Mouse (Mus musculus) neural tube, embryonic 13.5 days (tissue): ENCODE results near the gene Itgb1. TPM values are rescaled to one million over a fixed set of nuclear protein-coding genes. Genes with fewer than 3 reads are reported as not detected.

ENCODE experiments used
- ATAC-seq: fragments of 200-750 bp; cut with Nextera tagmentation; 2 replicates; pipeline ENCODE4 v1.8.0; 2017; ENCODE audit warnings: low read depth, mild to moderate bottlenecking, moderate TSS enrichment, moderate library complexity
- H3K27ac ChIP-seq: fragments of 300-500 bp; sonication (generic); replicated peaks from 2 replicates; pipeline ENCODE4 v1.5.1; 2015; ENCODE audit warnings: moderate library complexity, mild to moderate bottlenecking, inconsistent platforms
- H3K27me3 ChIP-seq: fragments of 300-500 bp; sonication (generic); 2 replicates; pipeline ENCODE4 v1.6.1; 2015; ENCODE audit warnings: mild to moderate bottlenecking, inconsistent platforms
- H3K36me3 ChIP-seq: fragments of 300-500 bp; sonication (generic); 2 replicates; pipeline ENCODE4 v1.6.1; 2015; ENCODE audit warnings: mild to moderate bottlenecking, inconsistent platforms
- H3K4me1 ChIP-seq: fragments of 300-500 bp; sonication (generic); replicated peaks from 2 replicates; pipeline ENCODE4 v1.6.1; 2015; ENCODE audit warnings: inconsistent platforms
- H3K4me2 ChIP-seq: fragments of 300-500 bp; sonication (generic); 2 replicates; pipeline ENCODE4 v1.6.1; 2015; ENCODE audit warnings: inconsistent platforms, mild to moderate bottlenecking, moderate library complexity
- H3K4me3 ChIP-seq: fragments of 300-500 bp; sonication (generic); 2 replicates; pipeline ENCODE4 v1.5.1; 2015; ENCODE audit warnings: mild to moderate bottlenecking, inconsistent platforms
- H3K9ac ChIP-seq: fragments of 300-500 bp; sonication (generic); 2 replicates; pipeline ENCODE4 v1.6.1; 2015; ENCODE audit warnings: moderate library complexity, mild to moderate bottlenecking, inconsistent platforms
- H3K9me3 ChIP-seq: fragments of 300-500 bp; sonication (generic); 2 replicates; pipeline ENCODE4 v1.6.1; 2016; ENCODE audit warnings: inconsistent platforms
- WGBS: fragments of 180-500 bp; shearing (Covaris S2); methylation state at CpG from one replicate; pipeline ENCODE4 v1.1.7; 2015; 5-methylcytosine and 5-hydroxymethylcytosine counted together
- polyA plus RNA-seq: library from polyadenylated mRNA; unstranded; fragments of >200 nt; fragmentation: Nextera tagmentation; extraction: Ambion mirVana; gene quantifications from 2 replicates; pipeline ENCODE4 v1.2.1, GENCODE M21; 2015

The Itgb1 gene
- 126 and 134 TPM in 2 replicates for polyA plus RNA-seq

DNA sequence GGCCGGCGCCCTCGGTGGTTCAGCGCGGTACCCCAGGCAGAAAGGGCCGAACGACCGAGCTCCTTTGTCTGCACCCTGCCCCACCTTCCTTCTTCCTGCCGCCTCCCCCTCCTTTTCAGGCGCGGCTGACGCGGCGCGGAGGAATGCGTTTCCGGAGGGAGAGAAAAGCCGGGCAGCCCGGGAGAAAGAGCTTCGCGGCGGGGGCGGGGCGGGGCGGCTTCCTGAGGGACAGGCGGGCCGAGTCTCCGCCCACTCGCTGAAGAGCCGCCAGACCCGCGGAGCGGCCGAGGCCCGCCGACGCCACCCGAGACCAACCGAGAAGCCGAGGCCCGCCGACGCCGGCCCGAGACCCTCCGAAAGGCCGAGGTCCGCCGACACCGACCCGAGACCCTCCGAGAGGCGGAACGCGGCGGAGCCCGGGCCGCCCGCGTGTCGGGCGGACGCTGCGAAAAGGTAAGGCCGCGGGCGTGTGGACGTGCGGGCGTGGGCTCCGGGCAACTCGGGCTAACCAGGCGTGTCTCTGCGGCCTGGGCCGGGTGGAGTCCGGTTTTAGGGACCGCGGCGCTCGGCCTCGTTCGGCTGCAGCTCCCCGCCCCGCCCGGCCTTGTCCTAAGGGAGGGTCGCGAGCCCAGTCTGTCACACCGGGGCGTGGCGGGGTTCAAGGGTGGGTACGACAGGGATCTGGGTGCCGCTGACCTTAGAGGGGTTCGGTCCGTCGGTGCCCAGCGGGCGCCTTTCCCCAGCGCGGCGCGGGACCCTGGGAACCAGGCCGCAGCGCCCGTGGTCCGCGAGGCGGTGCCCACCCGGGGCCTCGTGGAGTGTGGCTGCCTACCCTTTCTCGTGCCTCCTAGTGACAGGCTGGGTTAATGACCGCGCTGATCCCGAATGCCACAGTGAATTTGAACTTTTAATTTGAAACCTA, at the start of gene Itgb1:
TSS of gene Itgb1 (plus strand) at position 148 of the 922 bp plus-strand sequence.
- peak within 1 kb of the TSS; percentile 88 for H3K4me3 ChIP-seq
- under 1% methylated on average over 105 of the region's 113 CpGs for WGBS

DNA sequence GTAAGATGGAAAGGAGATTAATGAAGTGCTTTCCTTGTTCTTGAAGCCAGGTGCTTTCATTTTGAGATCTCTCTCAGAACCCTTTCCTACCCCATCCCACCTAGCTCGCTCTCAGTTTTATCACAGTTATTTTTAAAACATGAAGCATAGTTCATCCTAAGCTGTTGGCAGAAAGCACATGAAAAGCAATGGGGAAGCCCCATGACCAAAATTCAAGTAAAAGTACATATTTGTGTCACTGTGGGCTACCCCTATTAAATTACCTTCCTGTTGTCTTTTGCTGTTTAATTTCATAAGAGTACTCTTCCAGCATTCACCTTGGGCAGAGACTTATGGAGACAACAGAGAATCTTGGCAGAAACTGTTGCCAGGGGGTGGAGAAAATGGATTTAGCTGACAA, 42.4 kb upstream of the Itgb1 start:
- H3K9me3 ChIP-seq: no peaks in the 10 kb centered on the region
- H3K4me2 ChIP-seq: no peak overlapping the region
- H3K27me3 ChIP-seq: no peaks in the 10 kb centered on the region
- no peak overlapping the region for H3K27ac ChIP-seq
- no peak for ATAC-seq
- H3K36me3 ChIP-seq: no peaks in the 10 kb centered on the region
- no peak overlapping the region for H3K9ac ChIP-seq
- no peaks in the 10 kb centered on the region for H3K4me1 ChIP-seq
- no peak overlapping the region for H3K4me3 ChIP-seq
- 77% methylated on average over 1 of the region's 1 CpGs for WGBS

More for the DNA sequence above, at the start of gene Itgb1:
- H3K36me3 ChIP-seq: no peaks in the 10 kb centered on the region
- peak within 1 kb of the TSS; percentile 98 for H3K9ac ChIP-seq
- H3K4me2 ChIP-seq: peak within 1 kb of the TSS; percentile 81
- ATAC-seq: peak; percentile 96
- H3K27me3 ChIP-seq: no peaks in the 10 kb centered on the region
- no peaks in the 10 kb centered on the region for H3K9me3 ChIP-seq
- peak within 1 kb of the TSS; percentile 100 for H3K27ac ChIP-seq
- peaks cover 34% of the 10 kb centered on the region for H3K4me1 ChIP-seq

DNA sequence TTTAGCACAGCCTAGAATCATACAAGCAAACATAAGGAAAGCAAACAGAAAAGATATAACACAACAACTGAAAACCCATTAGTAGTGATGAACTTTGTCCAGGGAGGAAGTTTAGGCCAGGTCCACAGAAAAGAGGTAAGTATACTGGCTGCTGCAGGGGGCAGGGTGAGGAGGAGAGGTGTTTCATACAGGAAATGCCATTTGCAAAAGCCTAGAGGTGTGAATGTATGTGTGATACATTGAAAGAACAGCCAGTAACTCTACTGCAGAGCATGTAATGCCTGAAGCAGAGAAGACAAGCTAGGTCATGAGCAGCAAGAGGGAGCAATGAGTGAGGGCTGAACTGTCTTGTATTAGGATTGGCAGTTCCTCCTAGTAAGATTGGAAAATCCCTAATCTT, 40.0 kb upstream of the Itgb1 start:
- Histone ChIP-seq H3K4me3 (no peak overlapping the region), H3K27ac (no peak overlapping the region), H3K36me3 (no peaks in the 10 kb centered on the region), H3K4me1 (no peaks in the 10 kb centered on the region), H3K9me3 (no peaks in the 10 kb centered on the region), H3K9ac (no peak overlapping the region), H3K4me2 (no peak overlapping the region), H3K27me3 (no peaks in the 10 kb centered on the region)
- ATAC-seq: no peak

DNA sequence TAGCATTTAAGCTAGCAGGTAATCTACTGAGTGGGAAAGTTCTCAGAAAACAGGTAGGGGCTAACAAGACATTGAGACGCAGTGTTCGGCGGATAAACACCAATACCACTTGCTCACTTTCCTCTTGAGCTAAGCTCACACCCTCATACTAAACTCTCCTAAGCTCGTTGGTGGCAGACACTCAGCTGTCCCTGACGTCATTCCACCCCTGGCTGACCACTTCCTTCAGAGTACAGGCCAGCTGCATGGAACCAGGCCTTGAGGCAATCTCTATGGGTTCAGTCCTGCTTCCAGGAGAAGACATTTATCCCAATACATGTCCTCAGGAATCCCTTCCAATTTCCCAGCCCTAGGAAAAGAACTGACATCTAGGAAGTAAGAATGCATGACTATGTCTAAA, 39.0 kb upstream of the Itgb1 start:
- Histone ChIP-seq H3K9ac (no peak overlapping the region), H3K4me1 (no peaks in the 10 kb centered on the region), H3K4me3 (no peak overlapping the region), H3K4me2 (no peak overlapping the region), H3K9me3 (no peaks in the 10 kb centered on the region), H3K27me3 (no peaks in the 10 kb centered on the region), H3K27ac (no peak overlapping the region), H3K36me3 (no peaks in the 10 kb centered on the region)
- ATAC-seq: no peak
- WGBS: 79% methylated on average over 5 of the region's 5 CpGs

DNA sequence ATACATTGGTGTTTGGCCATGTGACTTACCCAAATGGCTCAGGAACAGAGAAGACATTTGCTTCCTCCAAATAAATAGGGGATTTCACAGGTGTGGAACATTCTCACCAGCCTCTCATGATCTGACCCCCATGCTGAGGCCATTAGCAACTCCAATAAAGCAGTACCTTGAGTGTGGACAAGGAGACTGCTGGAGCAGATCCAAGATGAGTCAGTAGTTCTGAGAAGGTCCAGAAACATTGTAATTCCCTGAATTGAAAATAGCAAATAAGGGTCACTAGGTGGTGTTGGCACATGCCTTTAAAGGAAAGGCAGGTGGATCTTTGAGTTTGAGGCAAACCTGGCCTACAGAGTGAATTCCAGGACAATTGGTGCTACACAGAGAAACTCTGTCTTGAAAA, 37.4 kb upstream of the Itgb1 start:
- H3K36me3 ChIP-seq: no peaks in the 10 kb centered on the region
- ATAC-seq: no peak
- H3K27me3 ChIP-seq: no peaks in the 10 kb centered on the region
- no peak overlapping the region for H3K4me2 ChIP-seq
- no peak overlapping the region for H3K9ac ChIP-seq
- no peak overlapping the region for H3K4me3 ChIP-seq
- no peaks in the 10 kb centered on the region for H3K4me1 ChIP-seq
- H3K9me3 ChIP-seq: no peaks in the 10 kb centered on the region
- H3K27ac ChIP-seq: no peak overlapping the region

DNA sequence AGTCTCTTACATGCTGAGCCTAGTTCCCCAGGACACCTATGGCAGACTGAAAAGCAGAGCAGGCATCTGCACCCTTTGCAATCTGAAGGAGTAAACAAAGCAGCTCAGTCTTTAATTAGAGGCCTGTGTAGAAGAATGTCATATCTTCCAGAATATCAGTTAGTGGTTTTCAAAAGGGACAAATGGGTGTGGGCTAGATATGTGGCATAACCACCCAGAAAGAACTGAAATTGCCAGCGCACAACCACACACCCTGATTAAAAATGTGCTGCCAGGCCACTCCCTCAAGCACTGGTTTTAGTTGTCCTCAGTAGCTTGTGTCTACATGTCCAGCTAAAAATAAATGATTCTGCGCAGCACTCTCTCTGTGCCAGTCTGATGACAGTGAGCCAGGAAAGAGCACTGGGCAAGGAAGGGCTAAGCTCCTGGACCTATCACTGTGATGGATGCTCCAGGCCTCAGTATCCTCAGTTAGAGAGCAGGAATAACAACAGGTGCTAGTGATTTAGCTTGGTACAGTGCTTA, 35.1 kb upstream of the Itgb1 start:
- no peaks in the 10 kb centered on the region for H3K36me3 ChIP-seq
- H3K9ac ChIP-seq: no peak overlapping the region
- H3K27me3 ChIP-seq: no peaks in the 10 kb centered on the region
- no peak overlapping the region for H3K27ac ChIP-seq
- no peak overlapping the region for H3K4me2 ChIP-seq
- WGBS: 93% methylated on average over 2 of the region's 2 CpGs
- no peak for ATAC-seq
- H3K4me1 ChIP-seq: peaks cover 19% of the 10 kb centered on the region
- no peak overlapping the region for H3K4me3 ChIP-seq
- H3K9me3 ChIP-seq: no peaks in the 10 kb centered on the region

DNA sequence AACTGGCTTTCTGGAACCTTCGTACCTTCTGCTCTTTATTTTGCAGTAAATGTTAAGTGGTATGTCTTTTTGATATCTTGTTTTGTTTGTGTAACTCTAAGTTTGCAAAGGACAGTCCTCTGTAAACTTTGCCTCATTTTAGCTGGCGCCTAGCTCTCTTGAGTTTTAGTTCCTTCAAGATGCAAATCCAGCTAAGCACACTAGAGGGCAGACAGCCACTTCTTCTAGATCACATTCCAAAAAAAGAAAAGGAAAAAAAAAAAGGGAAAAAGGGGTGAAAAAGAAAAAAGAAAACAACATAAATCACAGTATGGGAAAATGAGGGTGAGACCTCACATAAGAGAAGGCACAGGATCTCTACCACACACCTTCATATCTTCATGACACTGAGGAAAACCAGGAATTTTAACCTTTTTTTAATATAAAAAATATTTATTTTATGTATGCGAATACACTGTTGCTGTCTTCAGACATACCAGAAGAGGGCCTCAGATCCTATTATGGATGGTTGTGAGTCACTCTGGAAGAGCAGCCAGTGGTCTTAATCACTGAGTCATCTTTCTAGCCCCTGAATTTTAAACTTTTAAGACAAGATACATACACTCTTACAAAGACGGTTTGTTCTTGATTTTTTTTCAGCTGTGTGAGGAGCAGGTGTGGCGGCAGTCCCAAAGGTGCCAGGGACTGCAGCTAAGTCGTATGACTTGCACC, 32.9 kb upstream of the Itgb1 start:
- no peak for ATAC-seq
- Histone ChIP-seq H3K27me3 (no peaks in the 10 kb centered on the region), H3K4me1 (peaks cover 19% of the 10 kb centered on the region), H3K9me3 (no peaks in the 10 kb centered on the region), H3K4me2 (no peak overlapping the region), H3K36me3 (no peaks in the 10 kb centered on the region), H3K9ac (no peak overlapping the region), H3K4me3 (no peak overlapping the region), H3K27ac (no peak overlapping the region)
- WGBS: 53% methylated on average over 6 of the region's 6 CpGs

DNA sequence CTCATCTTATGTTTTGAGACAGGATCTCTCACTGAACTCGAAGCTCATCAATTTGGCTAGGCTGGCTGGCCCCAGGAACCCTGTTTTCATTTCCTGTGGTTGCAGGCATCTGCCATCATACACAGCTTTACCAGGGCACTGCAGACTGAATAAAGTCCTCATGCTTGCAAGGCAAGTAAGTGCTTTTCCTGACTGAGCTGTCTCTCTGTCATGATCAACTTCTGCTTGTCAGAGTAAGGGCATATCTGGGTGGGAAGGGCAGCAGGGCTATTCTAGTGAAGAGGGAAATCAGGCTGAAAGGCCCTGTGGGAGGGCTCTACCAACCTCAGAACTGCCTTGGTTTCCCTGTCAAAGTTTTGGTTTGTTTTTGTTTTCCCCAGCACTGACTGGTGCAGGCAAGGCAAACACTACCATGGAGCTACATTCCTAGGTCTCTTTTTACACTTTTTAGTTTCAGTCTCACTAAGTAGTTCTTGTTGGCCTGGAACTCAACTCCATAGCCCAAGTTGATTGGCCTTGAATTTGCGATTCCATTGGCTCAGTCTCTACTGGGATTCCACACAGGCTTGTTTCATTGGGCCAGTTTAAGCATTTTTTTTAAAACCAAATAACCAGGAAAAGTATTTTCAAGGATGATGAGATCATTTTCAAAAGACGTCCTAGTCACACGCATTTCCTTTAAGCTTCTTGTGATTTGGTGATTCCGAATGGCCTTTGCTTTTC, 31.7 kb upstream of the Itgb1 start:
- no peaks in the 10 kb centered on the region for H3K36me3 ChIP-seq
- ATAC-seq: no peak
- peak overlapping the region; percentile 81 for H3K27ac ChIP-seq
- peaks cover 19% of the 10 kb centered on the region for H3K4me1 ChIP-seq
- H3K9me3 ChIP-seq: no peaks in the 10 kb centered on the region
- peak overlapping the region; percentile 56 for H3K4me2 ChIP-seq
- no peak overlapping the region for H3K4me3 ChIP-seq
- no peak overlapping the region for H3K9ac ChIP-seq
- 30% methylated on average over 5 of the region's 5 CpGs for WGBS
- H3K27me3 ChIP-seq: no peaks in the 10 kb centered on the region

DNA sequence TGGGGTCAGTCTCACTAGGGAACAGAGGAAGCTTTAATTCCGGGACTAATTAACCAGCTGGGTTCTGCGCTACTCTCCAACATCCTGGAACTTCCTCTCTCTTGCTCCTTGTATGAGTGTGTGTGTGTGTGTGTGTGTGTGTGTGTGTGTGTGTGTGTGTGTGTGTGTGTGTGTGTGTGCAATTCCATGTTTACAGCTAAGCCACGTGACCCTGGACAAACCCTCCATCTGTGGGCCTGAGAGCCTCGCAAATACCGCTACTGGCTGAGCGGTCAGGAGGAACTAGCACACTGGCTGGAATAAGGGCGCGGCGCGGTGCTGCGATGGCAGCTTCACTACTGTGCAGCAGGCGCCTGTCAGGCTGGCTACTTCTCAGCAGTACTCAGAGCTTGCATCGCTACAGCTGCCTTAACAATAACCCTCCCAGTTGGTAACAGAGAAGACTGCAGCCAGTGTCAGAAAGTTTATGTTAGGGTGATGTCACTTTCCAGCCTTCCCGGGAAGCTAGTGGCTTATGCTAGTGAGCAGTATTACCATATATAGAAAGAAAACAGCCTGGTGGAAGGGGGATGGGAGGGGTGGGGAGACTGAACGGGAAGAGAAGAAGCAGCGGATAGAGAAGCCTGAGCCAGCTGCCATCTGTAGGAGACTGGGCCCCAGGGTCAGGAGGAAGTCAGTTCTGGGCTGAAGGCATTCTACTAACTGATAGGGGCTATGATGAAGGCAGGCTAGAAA, 30.9 kb upstream of the Itgb1 start:
- ATAC-seq: peak; percentile 93
- WGBS: under 1% methylated on average over 16 of the region's 16 CpGs
- Histone ChIP-seq H3K27ac (peak overlapping the region; percentile 81), H3K4me3 (peak overlapping the region; percentile 27), H3K9me3 (no peaks in the 10 kb centered on the region), H3K36me3 (no peaks in the 10 kb centered on the region), H3K4me1 (peaks cover 19% of the 10 kb centered on the region), H3K4me2 (peak overlapping the region; percentile 56), H3K9ac (peak overlapping the region; percentile 60), H3K27me3 (no peaks in the 10 kb centered on the region)

DNA sequence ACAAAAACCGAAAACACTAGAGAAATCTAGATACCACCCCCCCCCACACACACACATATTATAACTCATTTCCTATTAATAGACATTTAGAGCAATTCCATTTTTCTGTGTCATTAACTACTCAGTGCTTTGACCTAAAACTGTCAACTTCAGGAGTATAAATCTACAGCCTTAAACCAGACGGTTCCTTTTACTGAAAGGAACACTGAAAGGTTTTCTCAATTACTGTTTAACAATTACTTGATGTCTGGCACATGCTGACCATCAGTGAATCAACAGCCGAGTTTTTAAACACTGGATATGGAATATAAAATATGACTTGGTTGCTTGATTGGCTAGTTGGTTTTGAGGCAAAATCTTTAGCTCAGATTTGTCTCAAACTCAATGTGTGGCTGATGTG, 23.3 kb upstream of the Itgb1 start:
- Histone ChIP-seq H3K4me3 (no peak overlapping the region), H3K4me2 (no peak overlapping the region), H3K9me3 (no peaks in the 10 kb centered on the region), H3K36me3 (no peaks in the 10 kb centered on the region), H3K27me3 (no peaks in the 10 kb centered on the region), H3K9ac (no peak overlapping the region), H3K4me1 (no peaks in the 10 kb centered on the region), H3K27ac (no peak overlapping the region)
- WGBS: 49% methylated on average over 3 of the region's 3 CpGs
- no peak for ATAC-seq

DNA sequence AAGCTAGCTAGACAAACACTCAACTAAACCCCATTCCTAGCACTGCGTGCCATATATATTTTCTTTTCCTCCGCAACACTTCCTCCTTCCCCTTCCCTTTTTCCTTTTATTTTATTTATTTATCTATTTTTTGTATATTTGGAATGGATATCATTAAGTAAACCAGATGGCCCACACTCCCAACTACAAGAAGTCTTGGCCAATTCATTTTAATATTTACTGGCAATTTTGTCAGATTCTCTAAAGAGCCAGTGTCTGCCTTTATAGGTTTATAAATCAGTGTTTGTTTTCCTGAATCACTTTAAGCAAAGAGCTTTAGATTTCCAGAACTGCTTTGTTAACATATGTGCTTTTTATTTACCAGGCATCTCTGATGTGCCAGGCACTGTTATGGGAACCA, 22.8 kb upstream of the Itgb1 start:
- no peak overlapping the region for H3K27ac ChIP-seq
- H3K4me1 ChIP-seq: no peaks in the 10 kb centered on the region
- no peak overlapping the region for H3K9ac ChIP-seq
- no peak overlapping the region for H3K4me2 ChIP-seq
- H3K9me3 ChIP-seq: no peaks in the 10 kb centered on the region
- no peaks in the 10 kb centered on the region for H3K27me3 ChIP-seq
- ATAC-seq: no peak
- H3K36me3 ChIP-seq: no peaks in the 10 kb centered on the region
- 80% methylated on average over 2 of the region's 2 CpGs for WGBS
- H3K4me3 ChIP-seq: no peak overlapping the region
